Mouse (Mus musculus): ENCODE data around the gene Ifnl2.

The Ifnl2 gene

DNA sequence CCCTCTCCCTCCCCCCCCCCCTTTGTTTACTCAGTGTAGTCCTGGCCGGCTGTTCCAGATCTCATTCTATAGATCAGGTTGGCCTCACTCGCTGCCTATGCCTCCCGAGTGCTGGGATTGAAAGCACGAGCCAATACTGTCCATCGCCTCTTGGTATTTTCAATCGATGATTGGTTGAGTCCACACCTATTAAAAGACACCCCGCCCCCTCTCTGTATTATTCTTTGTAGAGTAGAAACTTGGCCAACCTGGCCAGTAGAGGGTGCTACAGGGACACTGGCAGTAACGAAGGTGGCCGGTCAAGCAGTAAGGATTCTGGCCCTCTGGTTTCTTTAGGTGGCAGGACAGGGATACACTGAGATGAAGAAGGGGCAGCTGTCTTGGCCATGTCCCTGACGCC, 19.8 kb downstream of the Ifnl2 start:
- DNase-seq = peak; percentile 77

DNA sequence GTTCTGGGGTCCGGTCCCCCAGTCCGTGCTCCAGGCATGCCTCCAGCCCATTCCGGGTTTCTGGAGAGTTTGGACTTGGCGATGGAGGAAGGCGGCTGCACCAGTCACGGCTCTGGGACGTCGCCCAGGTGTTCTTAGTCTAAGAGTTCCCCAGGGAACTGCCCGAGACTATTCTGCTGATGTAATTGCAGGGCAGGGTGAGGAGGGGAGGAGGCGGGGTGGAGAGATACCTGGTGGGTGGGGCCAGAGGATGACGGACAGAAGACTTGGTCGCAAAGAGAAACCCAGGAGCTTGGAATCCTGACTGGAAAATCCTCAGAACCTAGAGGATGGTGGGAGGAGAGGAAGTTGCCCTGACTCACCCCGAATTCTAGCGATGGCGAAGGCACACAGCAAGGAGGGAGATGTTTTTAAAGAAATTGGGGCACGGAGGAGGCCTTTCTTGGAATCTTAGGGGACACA, 22.2 kb downstream of the Ifnl2 start:
- peak; percentile 28 for DNase-seq

GRCm38 (mm10) chr7:28484192-28484591, 26.1 kb downstream of the Ifnl2 start:
- DNase-seq = no peak

DNA sequence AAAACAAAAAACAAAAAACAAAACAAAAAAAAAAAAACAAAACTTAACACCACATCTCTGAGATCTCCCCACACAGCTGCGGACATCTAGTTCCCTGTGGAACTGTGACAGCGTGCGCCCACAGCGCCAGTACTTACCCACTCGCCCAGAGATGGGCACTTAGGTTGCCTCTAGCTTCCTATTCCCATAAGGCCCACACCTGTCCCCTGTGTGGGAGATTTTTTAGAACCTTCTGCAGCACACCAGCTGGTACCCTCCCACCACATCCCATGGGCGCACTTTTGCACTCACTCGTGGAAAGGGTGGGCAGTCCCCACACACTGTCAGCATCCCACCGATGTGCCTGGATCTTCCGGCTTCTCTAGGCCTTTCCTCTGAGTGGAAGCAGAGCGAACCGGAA, 27.4 kb downstream of the Ifnl2 start:
- DNase-seq = no peak

DNA sequence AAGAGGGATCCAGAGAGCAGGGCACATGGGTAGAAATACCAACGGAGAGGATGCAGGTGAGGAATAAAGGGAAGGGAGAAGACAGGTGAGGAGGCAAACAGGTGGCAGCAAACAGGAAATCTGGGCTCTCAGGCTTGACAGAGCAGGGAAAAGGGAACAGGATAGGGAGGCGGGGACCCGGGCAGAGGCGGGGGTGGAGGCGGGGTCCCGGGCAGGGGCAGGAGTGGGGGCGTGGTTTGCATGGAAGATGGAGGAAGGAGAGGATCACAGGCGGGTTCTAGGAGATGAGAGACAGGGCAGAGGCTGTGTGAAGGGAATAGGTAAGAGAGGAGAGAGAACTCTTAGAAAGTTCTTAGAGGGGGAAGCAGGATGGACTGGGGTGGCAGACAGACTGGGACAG, 31.4 kb downstream of the Ifnl2 start:
- DNase-seq = no peak

GRCm38 (mm10) chr7:28477363-28477762, 32.9 kb downstream of the Ifnl2 start:
- no peak for DNase-seq

- DNase-seq = no peak
Measured at GRCm38 (mm10) chr7:28476191-28476590, 34.1 kb downstream of the Ifnl2 start.

GRCm38 (mm10) chr7:28467213-28467751, 43.0 kb downstream of the Ifnl2 start:
- DNase-seq = peak; percentile 70

DNA sequence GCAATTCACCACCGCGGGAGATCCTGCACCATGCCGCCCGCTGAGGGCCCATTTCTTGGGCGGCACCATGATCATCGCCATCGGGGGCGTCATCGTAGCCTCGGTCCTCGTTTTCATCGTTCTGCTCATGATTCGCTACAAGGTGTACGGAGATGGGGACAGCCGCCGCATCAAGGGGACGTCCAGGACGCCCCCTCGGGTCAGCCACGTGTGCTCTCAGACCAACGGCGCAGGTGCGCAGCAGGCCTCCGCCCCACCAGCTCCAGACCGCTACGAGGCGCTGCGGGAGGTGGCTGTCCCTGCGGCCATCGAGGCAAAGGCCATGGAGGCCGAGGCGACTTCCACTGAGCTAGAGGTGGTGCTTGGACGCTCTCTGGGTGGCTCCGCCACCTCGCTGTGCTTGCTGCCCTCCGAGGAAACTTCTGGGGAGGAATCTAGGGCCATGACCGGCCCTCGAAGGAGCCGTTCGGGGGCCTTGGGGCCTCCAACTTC, 43.5 kb downstream of the Ifnl2 start:
- no peak for DNase-seq

DNA sequence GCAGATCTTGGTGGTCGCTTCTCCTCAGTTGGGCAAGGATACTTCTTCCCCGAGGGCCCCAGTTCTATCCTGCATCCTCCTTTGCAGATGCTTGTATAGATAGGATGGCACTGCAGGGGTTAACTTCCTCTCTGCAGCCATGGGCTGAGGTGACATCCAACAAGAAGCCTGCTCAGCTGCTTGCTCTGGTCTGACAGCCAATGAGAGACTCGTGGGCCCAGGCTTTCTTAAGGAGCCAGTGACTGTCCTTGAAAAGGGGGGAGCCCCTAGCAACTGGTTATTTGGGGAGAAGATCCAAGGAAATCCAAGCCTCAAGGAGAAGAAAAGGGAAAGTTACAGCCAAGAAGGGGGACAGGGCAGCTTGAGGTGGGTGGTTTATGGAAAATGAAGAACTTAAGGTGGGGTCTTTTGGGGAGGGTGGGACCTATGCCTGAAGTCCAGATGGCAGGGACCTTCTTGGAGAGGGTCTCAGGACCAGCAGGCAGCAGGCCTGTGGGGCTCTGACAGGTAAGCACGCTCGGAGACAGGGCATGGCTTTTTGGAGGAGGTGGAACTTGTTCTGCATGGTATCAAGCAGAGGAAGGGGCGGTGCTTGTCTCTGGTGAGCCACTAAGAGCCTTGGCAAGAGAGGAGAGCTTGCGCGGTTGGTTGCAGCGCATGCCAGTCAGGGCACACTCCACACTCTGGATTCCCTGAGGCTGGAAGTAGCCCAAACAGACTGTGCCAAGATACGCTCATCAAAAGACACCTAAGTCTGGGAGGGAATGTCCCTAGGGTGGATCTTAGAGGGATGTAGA, 45.6 kb downstream of the Ifnl2 start:
- peak; percentile 62 for DNase-seq

GRCm38 (mm10) chr7:28462769-28463168, 47.5 kb downstream of the Ifnl2 start:
- no peak for DNase-seq

DNA sequence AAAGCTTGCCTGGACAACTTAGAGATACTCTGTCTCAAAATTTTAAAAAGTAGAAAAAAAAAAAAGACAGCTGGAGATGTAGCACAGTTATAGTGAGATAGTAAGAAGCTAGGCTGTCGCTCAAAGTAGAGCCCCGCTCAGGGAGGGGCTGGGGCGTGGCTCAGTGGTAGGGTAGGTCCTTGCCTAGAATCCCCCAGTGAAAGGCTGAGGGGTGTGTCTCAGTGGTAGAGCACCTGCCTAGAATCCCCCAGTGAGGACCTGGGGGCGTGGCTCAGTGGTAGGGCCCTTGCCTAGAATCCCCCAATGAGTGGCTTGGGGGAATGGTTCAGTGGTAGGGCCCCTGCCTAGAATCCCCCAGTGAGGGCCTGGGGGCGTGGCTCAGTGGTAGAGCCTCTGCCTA, 49.9 kb downstream of the Ifnl2 start:
- DNase-seq = no peak

All from lung, postnatal 14 days (tissue).